Comparison of ENCODE assay signal across 26 mouse cellular contexts in the genomic region with DNA sequence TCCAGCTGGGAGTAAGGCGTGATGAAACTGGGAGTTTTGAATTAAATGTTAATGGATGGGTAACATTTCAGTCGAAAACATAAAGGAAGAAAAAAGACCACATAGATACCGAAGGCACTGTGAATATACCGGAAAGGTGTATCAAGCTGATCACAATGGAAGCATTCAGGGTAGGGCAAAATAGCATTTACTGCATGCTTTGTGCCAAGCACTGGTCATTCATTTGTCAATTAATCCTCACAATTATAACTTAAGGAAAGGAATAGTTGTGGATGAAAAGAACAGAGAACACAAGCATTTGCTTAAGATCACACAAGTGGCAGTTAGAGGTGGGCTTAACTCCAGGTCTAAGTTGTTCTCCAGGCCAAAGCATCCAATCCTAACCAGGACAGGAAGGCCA.
"Had no signal": no experiment of that assay in that cellular context is flagged by ENCODE, and none has a peak within 500 bp of the region (broad histone marks: within the 10 kb centered on the region; RNA-seq: fewer than 3 reads in every experiment).

No protein-coding gene starts in this region.

- DNase-seq: cerebellum, adult 9-10 months; cerebellum, adult 9-11 months; cerebellum, postnatal 10 days; cerebellum, postnatal 14 days; cerebellum, postnatal 25 days; cerebellum, postnatal 36 days; forebrain, postnatal 0 days; gastrocnemius, adult 2 months; gastrocnemius, postnatal 10 days; gastrocnemius, postnatal 14 days; gastrocnemius, postnatal 25 days; gastrocnemius, postnatal 36 days; heart, adult 11 months; heart, adult 18-20 months; heart, adult 2 months had no signal

- H3K27me3 ChIP-seq: embryonic facial prominence, embryonic 12.5 days; embryonic facial prominence, embryonic 13.5 days; embryonic facial prominence, embryonic 15.5 days; forebrain, embryonic 12.5 days; forebrain, embryonic 13.5 days; forebrain, embryonic 15.5 days; heart, embryonic 12.5 days had no signal

- H3K4me1 ChIP-seq: embryonic facial prominence, embryonic 10.5 days; embryonic facial prominence, embryonic 12.5 days; embryonic facial prominence, embryonic 13.5 days; embryonic facial prominence, embryonic 15.5 days; forebrain, embryonic 12.5 days; forebrain, embryonic 13.5 days; forebrain, embryonic 15.5 days; heart, embryonic 10.5 days; heart, embryonic 12.5 days had no signal

- H3K9ac ChIP-seq: embryonic facial prominence, embryonic 12.5 days; embryonic facial prominence, embryonic 13.5 days; embryonic facial prominence, embryonic 15.5 days; forebrain, embryonic 12.5 days; forebrain, embryonic 13.5 days; forebrain, embryonic 15.5 days; forebrain, postnatal 0 days; heart, embryonic 12.5 days had no signal

- H3K9me3 ChIP-seq: embryonic facial prominence, embryonic 10.5 days; embryonic facial prominence, embryonic 12.5 days; embryonic facial prominence, embryonic 13.5 days; embryonic facial prominence, embryonic 15.5 days; forebrain, embryonic 12.5 days; forebrain, embryonic 13.5 days; forebrain, embryonic 15.5 days; heart, embryonic 10.5 days; heart, embryonic 12.5 days had no signal

- H3K27ac ChIP-seq: embryonic facial prominence, embryonic 10.5 days; embryonic facial prominence, embryonic 12.5 days; embryonic facial prominence, embryonic 13.5 days; embryonic facial prominence, embryonic 15.5 days; forebrain, embryonic 12.5 days; forebrain, embryonic 13.5 days; forebrain, embryonic 15.5 days; gastrocnemius, adult 2 months; heart, adult 2 months; heart, embryonic 10.5 days had no signal

- H3K4me3 ChIP-seq: embryonic facial prominence, embryonic 10.5 days; embryonic facial prominence, embryonic 12.5 days; embryonic facial prominence, embryonic 13.5 days; embryonic facial prominence, embryonic 15.5 days; erythroblast, embryonic 14.5 days; forebrain, embryonic 12.5 days; forebrain, embryonic 13.5 days; forebrain, embryonic 15.5 days; gastrocnemius, adult 2 months; heart, adult 2 months; heart, embryonic 10.5 days; heart, embryonic 12.5 days had no signal

- H3K36me3 ChIP-seq: embryonic facial prominence, embryonic 10.5 days; embryonic facial prominence, embryonic 12.5 days; embryonic facial prominence, embryonic 13.5 days; embryonic facial prominence, embryonic 15.5 days; forebrain, embryonic 12.5 days; forebrain, embryonic 15.5 days; heart, embryonic 10.5 days; heart, embryonic 12.5 days had no signal

- ATAC-seq: forebrain, embryonic 13.5 days; forebrain, embryonic 15.5 days; forebrain, embryonic 16.5 days; forebrain, postnatal 0 days had no signal

- H3K4me2 ChIP-seq: embryonic facial prominence, embryonic 12.5 days; embryonic facial prominence, embryonic 13.5 days; embryonic facial prominence, embryonic 15.5 days; forebrain, embryonic 12.5 days; forebrain, embryonic 13.5 days; forebrain, embryonic 15.5 days; heart, embryonic 12.5 days had no signal
